Mouse (Mus musculus) MEL (cell line): ENCODE results near the gene Cd164l2. TPM values are rescaled to one million over a fixed set of nuclear protein-coding genes. Genes with fewer than 3 reads are reported as not detected.
A peak's percentile ranks its signal among the peaks of the same experiment; 100 is the strongest.

Experiments
- DNase-seq: peaks from one replicate; pipeline ENCODE4 v3.0.0; 2011; ENCODE audit warnings: low read depth, low spot score
- H3K27ac ChIP-seq: 2 replicates; pipeline ENCODE4 v1.5.1; 2012; ENCODE audit warnings: low read depth, mild to moderate bottlenecking, control low read depth, low read length, moderate library complexity; ENCODE audit not compliant: control insufficient read depth
- H3K27me3 ChIP-seq, 2 experiments: fragments of 150-350 bp in 1 of 2; sonication (generic) in 1 of 2; 2 replicates each; pipeline ENCODE4 v1.6.1; 2012; ENCODE audit warnings: low read length in 2 of 2, mild to moderate bottlenecking in 2 of 2, improper control_type of control experiment in 1 of 2, moderate library complexity in 1 of 2; ENCODE audit not compliant: insufficient read depth in 2 of 2, control insufficient read depth in 1 of 2
- H3K36me3 ChIP-seq, 2 experiments: 2 replicates each; pipeline ENCODE4 v1.6.1; 2012 to 2014; ENCODE audit warnings: low read length in 2 of 2, improper control_type of control experiment in 1 of 2, inconsistent platforms in 1 of 2, mild to moderate bottlenecking in 1 of 2; ENCODE audit not compliant: insufficient read depth in 2 of 2, control insufficient read depth in 1 of 2
- H3K4me1 ChIP-seq, 2 experiments: fragments of 150-350 bp in 1 of 2; sonication (generic) in 1 of 2; 2 replicates each; pipeline ENCODE4 v1.6.1; 2012; ENCODE audit warnings: low read length in 2 of 2, improper control_type of control experiment in 1 of 2, mild to moderate bottlenecking in 1 of 2; ENCODE audit not compliant: insufficient read depth in 2 of 2, control insufficient read depth in 1 of 2
- H3K4me3 ChIP-seq, 2 experiments: fragments of 150-350 bp in 1 of 2; sonication (generic) in 1 of 2; 2 replicates each; pipeline ENCODE4 v1.5.1; 2012; ENCODE audit warnings: low read depth in 2 of 2, low read length in 2 of 2, mild to moderate bottlenecking in 2 of 2, moderate library complexity in 2 of 2, control low read depth in 1 of 2, improper control_type of control experiment in 1 of 2; ENCODE audit not compliant: control insufficient read depth in 1 of 2, insufficient read depth in 1 of 2
- H3K79me2 ChIP-seq: 2 replicates; pipeline ENCODE4 v1.6.1; 2012; ENCODE audit warnings: mild to moderate bottlenecking, low read length, moderate library complexity; ENCODE audit not compliant: control insufficient read depth, poor library complexity, insufficient read depth
- H3K9ac ChIP-seq: 2 replicates; pipeline ENCODE4 v1.6.1; 2012; ENCODE audit warnings: low read depth, mild to moderate bottlenecking, control low read depth, low read length, moderate library complexity; ENCODE audit not compliant: control insufficient read depth, poor library complexity, severe bottlenecking
- H3K9me3 ChIP-seq: fragments of 150-350 bp; sonication (generic); replicated peaks from 2 replicates; pipeline ENCODE4 v1.6.1; 2012; ENCODE audit warnings: mild to moderate bottlenecking, low read length, improper control_type of control experiment, moderate library complexity; ENCODE audit not compliant: insufficient read depth
- CHD1 ChIP-seq: IDR thresholded peaks from 2 replicates; pipeline ENCODE4 v1.6.1; 2012; ENCODE audit warnings: low read depth, mild to moderate bottlenecking, inconsistent platforms, low read length, improper control_type of control experiment
- CTCF ChIP-seq, 3 experiments: IDR thresholded peaks in 2 of 3; conservative IDR thresholded peaks in 1 of 3; 2 replicates each; pipeline ENCODE4 v1.5.1; 2011 to 2012; ENCODE audit warnings: low read length in 3 of 3, low read depth in 2 of 3, mild to moderate bottlenecking in 2 of 3, improper control_type of control experiment in 1 of 3, inconsistent platforms in 1 of 3, mixed read lengths in 1 of 3, moderate library complexity in 1 of 3; ENCODE audit not compliant: control insufficient read depth in 1 of 3, insufficient read depth in 1 of 3, poor library complexity in 1 of 3, severe bottlenecking in 1 of 3
- ETS1 ChIP-seq: IDR thresholded peaks from 2 replicates; pipeline ENCODE4 v1.6.1; 2012; ENCODE audit warnings: low read depth, mild to moderate bottlenecking, inconsistent platforms, low read length, improper control_type of control experiment, moderate library complexity
- JUND ChIP-seq: IDR thresholded peaks from 2 replicates; pipeline ENCODE4 v1.6.1; 2011; ENCODE audit warnings: low read depth, mild to moderate bottlenecking, improper control_type of control experiment, low read length
- MAFK ChIP-seq: IDR thresholded peaks from 2 replicates; pipeline ENCODE4 v1.6.1; 2011; ENCODE audit warnings: low read depth, mild to moderate bottlenecking, low read length, improper control_type of control experiment, borderline replicate concordance
- MEF2A ChIP-seq: IDR thresholded peaks from 2 replicates; pipeline ENCODE4 v1.6.1; 2014; ENCODE audit warnings: low read depth, mild to moderate bottlenecking, inconsistent platforms, low read length, improper control_type of control experiment; ENCODE audit not compliant: poor library complexity, insufficient replicate concordance, severe bottlenecking; ENCODE audit errors: extremely low read depth
- MXI1 ChIP-seq: IDR thresholded peaks from 2 replicates; pipeline ENCODE4 v1.6.1; 2011; ENCODE audit warnings: mild to moderate bottlenecking, low read depth, low read length, improper control_type of control experiment
- NELFE ChIP-seq: IDR thresholded peaks from 2 replicates; pipeline ENCODE4 v1.6.1; 2011; ENCODE audit warnings: low read depth, low read length, improper control_type of control experiment
- POLR2A ChIP-seq, 2 experiments: IDR thresholded peaks; 2 replicates each; pipeline ENCODE4 v1.6.1; 2011 to 2012; ENCODE audit warnings: low read length in 2 of 2, mild to moderate bottlenecking in 2 of 2, control low read depth in 1 of 2, improper control_type of control experiment in 1 of 2, low read depth in 1 of 2, moderate library complexity in 1 of 2; ENCODE audit not compliant: control insufficient read depth in 1 of 2, insufficient read depth in 1 of 2, poor library complexity in 1 of 2
- POLR2AphosphoS2 ChIP-seq: IDR thresholded peaks from 2 replicates; pipeline ENCODE4 v1.6.1; 2011; ENCODE audit warnings: low read length, improper control_type of control experiment
- SIN3A ChIP-seq: IDR thresholded peaks from 2 replicates; pipeline ENCODE4 v1.6.1; 2012; ENCODE audit warnings: low read length, improper control_type of control experiment, inconsistent platforms
- SMC3 ChIP-seq: IDR thresholded peaks from 2 replicates; pipeline ENCODE4 v1.6.1; 2011; ENCODE audit warnings: low read depth, low read length, improper control_type of control experiment
- TAL1 ChIP-seq: IDR thresholded peaks from 2 replicates; pipeline ENCODE4 v1.6.1; 2012; ENCODE audit warnings: mild to moderate bottlenecking, inconsistent platforms, low read length, moderate library complexity, mixed read lengths
- ZC3H11A ChIP-seq: IDR thresholded peaks from 2 replicates; pipeline ENCODE4 v1.6.1; 2012; ENCODE audit warnings: low read depth, mild to moderate bottlenecking, inconsistent platforms, low read length, improper control_type of control experiment
- polyA plus RNA-seq, 2 experiments: library from polyadenylated mRNA; stranded (reverse) in 1 of 2; unstranded in 1 of 2; fragments of >175 nt in 1 of 2; fragments of >200 nt in 1 of 2; gene quantifications; 2 replicates each; pipeline versions ENCODE4 v1.2.1 to v1.2.4; 2012; ENCODE audit warnings: low replicate concordance in 2 of 2, low read depth in 1 of 2; ENCODE audit not compliant: insufficient read length in 2 of 2, insufficient read depth in 1 of 2, missing spikeins in 1 of 2
- total RNA-seq: library from RNA; depleted of rRNA; stranded (reverse); fragments of 300-350 nt; gene quantifications from 2 replicates; pipeline ENCODE4 v1.2.3, GENCODE M21; 2012

The Cd164l2 gene
- total and polyA plus RNA-seq, 3 experiments = not detected

DNA sequence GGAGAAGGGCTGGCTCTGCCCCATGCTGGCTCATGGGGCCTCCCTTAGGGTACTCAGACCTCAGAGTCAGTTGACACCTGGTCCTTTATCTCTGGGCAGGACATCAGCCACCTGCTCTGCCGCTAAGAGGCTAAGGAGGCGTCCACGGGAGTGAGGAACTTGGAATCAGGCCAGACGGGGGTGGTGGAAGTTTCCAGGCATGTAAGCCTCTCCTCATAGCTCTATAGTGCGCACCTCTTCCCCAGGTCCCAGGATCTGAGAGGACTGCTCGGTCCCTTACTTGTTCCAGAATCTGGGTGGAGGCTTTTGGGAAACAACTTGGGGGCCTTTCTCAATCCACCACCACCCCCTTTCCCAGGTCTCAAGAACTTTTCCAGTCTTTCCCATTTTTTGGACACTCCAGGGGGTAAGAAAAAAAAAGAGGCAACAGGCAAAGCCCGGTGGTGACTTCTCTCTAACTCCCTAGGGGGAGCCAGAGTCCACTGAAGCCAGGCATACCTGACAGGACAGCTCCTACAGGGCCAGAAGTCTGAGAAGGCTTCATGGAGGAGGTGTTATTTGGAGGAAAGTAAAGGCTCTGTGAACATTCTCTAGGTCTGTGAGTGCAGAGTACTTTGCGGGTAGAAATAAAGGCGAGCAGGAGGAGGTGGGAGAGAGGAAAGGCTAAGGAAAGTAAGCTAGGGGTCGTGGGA lies 21.5 kb downstream of the Cd164l2 start (continued):
- TF ChIP-seq SIN3A = peak; percentile 44; the same call in 1 of the 2 replicates
- TF ChIP-seq CHD1 = no peak
- TF ChIP-seq POLR2A (IDR thresholded peaks at IDR 0.05; ENCODE audit: control insufficient read depth in 1 of 2, insufficient read depth in 1 of 2, low read depth in 1 of 2, low read length in 2 of 2, poor library complexity in 1 of 2) = no peak

- no peaks in the 10 kb centered on the region for H3K9me3 ChIP-seq
- no peak for DNase-seq
- H3K79me2 ChIP-seq = no peaks in the 10 kb centered on the region
- peaks cover 0 to 19% of the 10 kb centered on the region in 2 experiments; a peak in 3 of 4 replicates for H3K4me1 ChIP-seq
- no peaks in the 10 kb centered on the region for H3K27me3 ChIP-seq
- TF ChIP-seq ETS1 = no peak
- no peak for TF ChIP-seq JUND
- TF ChIP-seq MXI1 = no peak
- TF ChIP-seq MAFK = no peak
- TF ChIP-seq MEF2A = no peak
- no peak for TF ChIP-seq CHD1
- TF ChIP-seq TAL1 = no peak
- no peak for TF ChIP-seq ZC3H11A
- TF ChIP-seq POLR2AphosphoS2 = no peak
- TF ChIP-seq, all 39 proteins: peak for 0
- H3K27ac ChIP-seq = no peak overlapping the region
- no peak overlapping the region for H3K4me3 ChIP-seq
- no peak overlapping the region for H3K9ac ChIP-seq
- H3K36me3 ChIP-seq = peaks cover 0 to 9% of the 10 kb centered on the region in 2 experiments; a peak in 1 of 4 replicates
These were observed 22.8 kb downstream of the Cd164l2 start for GRCm38 (mm10) chr4:133234771-133235170.

DNA sequence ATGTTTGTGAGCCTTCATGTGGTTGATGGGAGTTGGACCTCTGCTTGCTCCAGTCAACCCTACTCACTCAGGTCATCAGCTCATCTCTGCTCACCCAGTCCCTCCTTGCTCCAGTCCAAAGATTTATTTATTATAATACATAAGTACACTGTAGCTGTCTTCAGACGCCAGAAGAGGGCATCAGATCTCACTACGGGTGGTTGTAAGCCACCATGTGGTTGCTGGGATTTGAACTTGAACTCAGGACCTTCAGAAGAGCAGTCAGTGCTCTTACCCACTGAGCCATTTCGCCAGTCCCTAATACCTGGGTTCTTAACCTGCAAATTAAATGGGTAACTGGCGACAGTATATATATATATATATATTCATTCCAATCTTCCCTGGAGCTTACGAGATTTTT lies 23.5 kb downstream of the Cd164l2 start:
- H3K4me1 ChIP-seq = peaks cover 0 to 22% of the 10 kb centered on the region in 2 experiments; a peak in 3 of 4 replicates
- TF ChIP-seq NELFE = no peak
- peak in 2 of 3 experiments; percentile 20 to 27; a peak in 1 of 6 replicates for TF ChIP-seq CTCF (IDR thresholded peaks at IDR 0.05 in 2 of 3, conservative IDR thresholded peaks at IDR 0.05 in 1 of 3; ENCODE audit: control insufficient read depth in 1 of 3, insufficient read depth in 1 of 3, low read depth in 2 of 3, low read length in 3 of 3, poor library complexity in 1 of 3, severe bottlenecking in 1 of 3)
- no peak for TF ChIP-seq CHD1
- TF ChIP-seq SMC3 = peak; percentile 28; the same call in 1 of the 2 replicates
- TF ChIP-seq, all 39 proteins: peak for 2
- Histone ChIP-seq H3K9ac (no peak overlapping the region), H3K27me3 (no peaks in the 10 kb centered on the region), H3K27ac (no peak overlapping the region), H3K9me3 (no peaks in the 10 kb centered on the region), H3K36me3 (peaks cover 0 to 13% of the 10 kb centered on the region in 2 experiments; a peak in 2 of 4 replicates), H3K79me2 (peaks cover 2% of the 10 kb centered on the region), H3K4me3 (no peak overlapping the region)
- DNase-seq = peak; percentile 37
